Mouse (Mus musculus) layer of hippocampus, postnatal 10 days (tissue): ENCODE measurements at regions not wholly inside any gene's neighbourhood (a gene's known extent, or its start where the extent isn't known, plus 50 kb on each side); places are given as distances from the start of the nearest gene placed in this dataset.

ENCODE experiments used
- DNase-seq, 2 experiments: peaks; one replicate each; pipeline ENCODE4 v3.0.0; 2021; ENCODE audit warnings: low spot score in 2 of 2

- DNase-seq, result no peak
These were observed 1435.8 kb upstream of the A1bg start for GRCm38 (mm10) chr15:62358338-62359239.

GRCm38 (mm10) chr15:62353786-62354185, 1431.0 kb upstream of the A1bg start:
- DNase-seq, result no peak

- no peak for DNase-seq
These were observed 1428.3 kb upstream of the A1bg start for GRCm38 (mm10) chr15:62350862-62351757.

- no peak for DNase-seq
These were observed 1427.2 kb upstream of the A1bg start for GRCm38 (mm10) chr15:62349981-62350380.

- DNase-seq, result no peak
These were observed 1426.1 kb upstream of the A1bg start for GRCm38 (mm10) chr15:62348956-62349355.

- no peak for DNase-seq
These were observed 1424.9 kb upstream of the A1bg start for GRCm38 (mm10) chr15:62347697-62348096.

GRCm38 (mm10) chr15:62345893-62346292, 1423.1 kb upstream of the A1bg start:
- DNase-seq, result no peak

- DNase-seq, result no peak
These were observed 1413.9 kb upstream of the A1bg start for GRCm38 (mm10) chr15:62336454-62337284.

- no peak for DNase-seq
These were observed 1411.6 kb upstream of the A1bg start for GRCm38 (mm10) chr15:62334256-62335009.

- no peak for DNase-seq
These were observed 1409.3 kb upstream of the A1bg start for GRCm38 (mm10) chr15:62332129-62332528.

- no peak for DNase-seq
These were observed 1408.5 kb upstream of the A1bg start for GRCm38 (mm10) chr15:62331138-62331800.

- no peak for DNase-seq
These were observed 1406.1 kb upstream of the A1bg start for GRCm38 (mm10) chr15:62328920-62329319.

- DNase-seq, result no peak
These were observed 1405.6 kb upstream of the A1bg start for GRCm38 (mm10) chr15:62328305-62328881.

- DNase-seq, result no peak
These were observed 1404.7 kb upstream of the A1bg start for GRCm38 (mm10) chr15:62327481-62327880.

GRCm38 (mm10) chr15:62326524-62326923, 1403.7 kb upstream of the A1bg start:
- no peak for DNase-seq

GRCm38 (mm10) chr15:62325451-62326290, 1402.9 kb upstream of the A1bg start:
- no peak for DNase-seq

GRCm38 (mm10) chr15:62320966-62321365, 1398.2 kb upstream of the A1bg start:
- DNase-seq, result no peak

GRCm38 (mm10) chr15:62314449-62314848, 1391.6 kb upstream of the A1bg start:
- DNase-seq, result no peak

- no peak for DNase-seq
These were observed 1379.4 kb upstream of the A1bg start for GRCm38 (mm10) chr15:62302233-62302632.
